Mouse (Mus musculus): Measurements from ENCODE around the gene Irf5. TPM values are rescaled to one million over a fixed set of nuclear protein-coding genes. Genes with fewer than 3 reads are reported as not detected.

The Irf5 gene
- polyA plus RNA-seq (2016; fragmentation: Nextera tagmentation; extraction: Ambion mirVana), result 3.2 and 4.2 TPM in 2 replicates

- H3K27ac ChIP-seq, result peak within 1 kb of the TSS; percentile 76
- peak; percentile 67 for DNase-seq (ENCODE audit: low spot score)
- H3K27me3 ChIP-seq (ENCODE audit: low read depth, poor library complexity, severe bottlenecking), result peaks cover 55% of the 10 kb centered on the region
- 0 out of 2 replicates have a peak, but pooled peaks cover 3% of the 10 kb centered on the region for H3K36me3 ChIP-seq
- no peaks in the 10 kb centered on the region for H3K9me3 ChIP-seq (replicated peaks)
- peaks cover 55% of the 10 kb centered on the region for H3K4me1 ChIP-seq
- under 1% methylated on average over 94 of the region's 96 CpGs for WGBS
- peak within 1 kb of the TSS; percentile 72 for H3K4me3 ChIP-seq
Measured at GRCm38 (mm10) chr6:29526281-29527251, at the start of gene Irf5. Irf5 (plus strand) TSS chr6:29526625.

- Histone ChIP-seq H3K9me3 (replicated peaks) (no peaks in the 10 kb centered on the region), H3K27me3 (ENCODE audit: low read depth, poor library complexity, severe bottlenecking) (peaks cover 8% of the 10 kb centered on the region; the same call in 1 of the 2 replicates), H3K36me3 (peaks cover 43% of the 10 kb centered on the region), H3K27ac (no peak overlapping the region), H3K4me3 (no peak overlapping the region), H3K4me1 (peaks cover 27% of the 10 kb centered on the region)
- WGBS, result 95% methylated on average over 13 of the region's 13 CpGs
- DNase-seq (ENCODE audit: low spot score), result no peak
Measured at GRCm38 (mm10) chr6:29482691-29483090, 43.7 kb upstream of the Irf5 start.

- peak; percentile 93 for DNase-seq (ENCODE audit: low spot score)
- peak overlapping the region; percentile 21; the same call in 1 of the 2 replicates for H3K27ac ChIP-seq
- no peaks in the 10 kb centered on the region for H3K9me3 ChIP-seq (replicated peaks)
- peak overlapping the region; percentile 43 for H3K4me3 ChIP-seq
- peaks cover 23% of the 10 kb centered on the region for H3K4me1 ChIP-seq
- 8% methylated on average over 26 of the region's 26 CpGs for WGBS
- H3K27me3 ChIP-seq (ENCODE audit: low read depth, poor library complexity, severe bottlenecking), result peaks cover 3% of the 10 kb centered on the region; the same call in 1 of the 2 replicates
- peaks cover 60% of the 10 kb centered on the region for H3K36me3 ChIP-seq
Measured at GRCm38 (mm10) chr6:29484716-29485559, 41.5 kb upstream of the Irf5 start.

GRCm38 (mm10) chr6:29485951-29486350 lies 40.5 kb upstream of the Irf5 start:
- peaks cover 23% of the 10 kb centered on the region for H3K4me1 ChIP-seq
- H3K9me3 ChIP-seq (replicated peaks), result no peaks in the 10 kb centered on the region
- no peak for DNase-seq (ENCODE audit: low spot score)
- 49% methylated on average over 2 of the region's 2 CpGs for WGBS
- H3K4me3 ChIP-seq, result no peak overlapping the region
- no peak overlapping the region for H3K27ac ChIP-seq
- peaks cover 70% of the 10 kb centered on the region for H3K36me3 ChIP-seq
- H3K27me3 ChIP-seq (ENCODE audit: low read depth, poor library complexity, severe bottlenecking), result peaks cover 3% of the 10 kb centered on the region; the same call in 1 of the 2 replicates

- Histone ChIP-seq H3K4me1 (peaks cover 14% of the 10 kb centered on the region), H3K4me3 (no peak overlapping the region), H3K27me3 (ENCODE audit: low read depth, poor library complexity, severe bottlenecking) (peaks cover 32% of the 10 kb centered on the region), H3K27ac (no peak overlapping the region), H3K9me3 (replicated peaks) (no peaks in the 10 kb centered on the region), H3K36me3 (peaks cover 87% of the 10 kb centered on the region)
- 88% methylated on average over 4 of the region's 4 CpGs for WGBS
- no peak for DNase-seq (ENCODE audit: low spot score)
Measured at GRCm38 (mm10) chr6:29494101-29494500, 32.3 kb upstream of the Irf5 start.

- H3K4me1 ChIP-seq, result peaks cover 14% of the 10 kb centered on the region
- 25% methylated on average over 25 of the region's 25 CpGs for WGBS
- peaks cover 32% of the 10 kb centered on the region for H3K27me3 ChIP-seq (ENCODE audit: low read depth, poor library complexity, severe bottlenecking)
- H3K4me3 ChIP-seq, result no peak overlapping the region
- no peak for DNase-seq (ENCODE audit: low spot score)
- H3K27ac ChIP-seq, result no peak overlapping the region
- peaks cover 88% of the 10 kb centered on the region for H3K36me3 ChIP-seq
- H3K9me3 ChIP-seq (replicated peaks), result no peaks in the 10 kb centered on the region
Measured at GRCm38 (mm10) chr6:29496270-29496669, 30.2 kb upstream of the Irf5 start.

GRCm38 (mm10) chr6:29497791-29498190 lies 28.6 kb upstream of the Irf5 start:
- H3K27ac ChIP-seq, result no peak overlapping the region
- peaks cover 14% of the 10 kb centered on the region for H3K4me1 ChIP-seq
- 52% methylated on average over 2 of the region's 2 CpGs for WGBS
- no peak for DNase-seq (ENCODE audit: low spot score)
- peaks cover 88% of the 10 kb centered on the region for H3K36me3 ChIP-seq
- no peaks in the 10 kb centered on the region for H3K9me3 ChIP-seq (replicated peaks)
- peaks cover 32% of the 10 kb centered on the region for H3K27me3 ChIP-seq (ENCODE audit: low read depth, poor library complexity, severe bottlenecking)
- H3K4me3 ChIP-seq, result no peak overlapping the region

- WGBS, result 93% methylated on average over 7 of the region's 7 CpGs
- Histone ChIP-seq H3K27ac (no peak overlapping the region), H3K4me1 (peaks cover 14% of the 10 kb centered on the region), H3K9me3 (replicated peaks) (no peaks in the 10 kb centered on the region), H3K36me3 (peaks cover 94% of the 10 kb centered on the region), H3K27me3 (ENCODE audit: low read depth, poor library complexity, severe bottlenecking) (peaks cover 32% of the 10 kb centered on the region), H3K4me3 (no peak overlapping the region)
- DNase-seq (ENCODE audit: low spot score), result no peak
Measured at GRCm38 (mm10) chr6:29500177-29500576, 26.2 kb upstream of the Irf5 start.

GRCm38 (mm10) chr6:29500810-29501209 lies 25.6 kb upstream of the Irf5 start:
- peaks cover 94% of the 10 kb centered on the region for H3K36me3 ChIP-seq
- WGBS, result 89% methylated on average over 6 of the region's 6 CpGs

GRCm38 (mm10) chr6:29501599-29501998 lies 24.8 kb upstream of the Irf5 start:
- H3K4me3 ChIP-seq, result no peak overlapping the region
- peaks cover 87% of the 10 kb centered on the region for H3K36me3 ChIP-seq
- H3K9me3 ChIP-seq (replicated peaks), result no peaks in the 10 kb centered on the region
- 91% methylated on average over 1 of the region's 1 CpGs for WGBS
- no peak for DNase-seq (ENCODE audit: low spot score)
- H3K27me3 ChIP-seq (ENCODE audit: low read depth, poor library complexity, severe bottlenecking), result peaks cover 19% of the 10 kb centered on the region
- no peak overlapping the region for H3K27ac ChIP-seq
- H3K4me1 ChIP-seq, result peaks cover 21% of the 10 kb centered on the region

More at GRCm38 (mm10) chr6:29500810-29501209, 25.6 kb upstream of the Irf5 start:
- H3K4me3 ChIP-seq, result no peak overlapping the region
- peaks cover 19% of the 10 kb centered on the region for H3K4me1 ChIP-seq
- H3K9me3 ChIP-seq (replicated peaks), result no peaks in the 10 kb centered on the region
- DNase-seq (ENCODE audit: low spot score), result no peak
- no peak overlapping the region for H3K27ac ChIP-seq
- peaks cover 27% of the 10 kb centered on the region for H3K27me3 ChIP-seq (ENCODE audit: low read depth, poor library complexity, severe bottlenecking)

- Histone ChIP-seq H3K4me1 (peaks cover 51% of the 10 kb centered on the region), H3K4me3 (no peak overlapping the region), H3K9me3 (replicated peaks) (no peaks in the 10 kb centered on the region), H3K27ac (0 out of 2 replicates have a peak overlapping the region, but pooled peaks have one; percentile 97), H3K27me3 (ENCODE audit: low read depth, poor library complexity, severe bottlenecking) (no peaks in the 10 kb centered on the region), H3K36me3 (peaks cover 50% of the 10 kb centered on the region)
- no peak for DNase-seq (ENCODE audit: low spot score)
- WGBS, result 88% methylated on average over 5 of the region's 5 CpGs
Measured at GRCm38 (mm10) chr6:29505493-29505892, 20.9 kb upstream of the Irf5 start.

- no peak for DNase-seq (ENCODE audit: low spot score)
- Histone ChIP-seq H3K4me3 (peak overlapping the region; percentile 80), H3K9me3 (replicated peaks) (no peaks in the 10 kb centered on the region), H3K27ac (peak overlapping the region; percentile 97), H3K27me3 (ENCODE audit: low read depth, poor library complexity, severe bottlenecking) (no peaks in the 10 kb centered on the region), H3K4me1 (peaks cover 62% of the 10 kb centered on the region), H3K36me3 (peaks cover 36% of the 10 kb centered on the region)
- WGBS, result 20% methylated on average over 8 of the region's 8 CpGs
Measured at GRCm38 (mm10) chr6:29506834-29507233, 19.6 kb upstream of the Irf5 start.

All from limb, embryonic 10.5 days (tissue).